ENCODE assay signal across 13 mouse cellular contexts in the genomic region with DNA sequence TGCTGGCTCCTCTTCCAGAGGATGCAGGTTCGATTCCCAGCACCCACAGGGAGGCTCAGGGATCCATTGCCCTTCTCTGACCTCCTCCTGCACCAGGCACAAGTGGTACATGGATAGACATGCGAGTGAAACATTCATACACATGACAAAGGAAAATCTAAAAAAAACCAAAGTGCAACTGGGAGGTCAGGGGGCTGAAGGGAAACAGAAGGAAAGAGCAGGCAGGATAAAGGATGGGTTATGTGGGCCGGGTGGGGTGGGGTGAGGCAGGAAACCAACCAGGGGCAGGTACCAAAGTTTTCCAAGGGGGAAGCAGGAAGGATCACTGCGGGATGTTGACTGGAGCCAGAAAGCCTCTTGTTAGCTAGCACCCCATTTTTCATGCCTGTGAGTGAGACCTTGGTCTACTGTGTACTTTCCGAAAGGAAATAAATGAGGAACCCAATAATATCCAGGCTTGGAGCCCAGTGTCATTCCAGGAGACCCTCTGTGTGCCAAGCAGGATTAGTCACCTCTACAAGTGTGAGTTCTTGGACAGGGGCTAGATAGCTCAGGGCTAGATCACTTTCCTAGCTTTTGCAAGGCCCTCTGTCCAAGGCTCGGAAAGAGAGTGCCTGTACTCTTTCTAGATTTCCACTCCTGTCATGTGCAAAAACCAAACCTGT. TPM values are rescaled to one million over a fixed set of nuclear protein-coding genes. Genes with fewer than 3 reads are reported as not detected.
DNase-seq lines count a peak whose midpoint lies in the region; ATAC-seq lines count a peak whose summit lies in the region.
"Had no signal": no experiment of that assay in that cellular context is flagged by ENCODE, and none has a peak within 500 bp of the region (broad histone marks: within the 10 kb centered on the region; RNA-seq: fewer than 3 reads in every experiment).

No protein-coding gene starts in this region.

- DNase-seq in heart, adult 18-20 months = peak; percentile 74 to 77
- DNase-seq in embryonic facial prominence, embryonic 14.5 days (ENCODE audit: low spot score) = peak; percentile 8
- peak; percentile 53 for DNase-seq in heart, postnatal 4 days
- peak; percentile 23 for DNase-seq in lung, postnatal 36 days
- no peak for DNase-seq in thymus, postnatal 0 days (ENCODE audit: low spot score)
- DNase-seq in left cerebral cortex, postnatal 14 days (ENCODE audit: low spot score in 2 of 2) = no peak
- DNase-seq: thymus, adult 2 months had no signal

- no peak overlapping the region for H3K9ac ChIP-seq in heart, embryonic 11.5 days (ENCODE audit: low read depth, low read length)
- H3K9ac ChIP-seq in embryonic facial prominence, embryonic 14.5 days (ENCODE audit: low read depth, low read length) = no peak overlapping the region
- H3K9ac ChIP-seq: neural tube, embryonic 12.5 days had no signal

- no peaks in the 10 kb centered on the region for H3K27me3 ChIP-seq in heart, embryonic 11.5 days (ENCODE audit: control insufficient read depth, insufficient read depth, low read length)
- no peaks in the 10 kb centered on the region for H3K27me3 ChIP-seq in embryonic facial prominence, embryonic 14.5 days (replicated peaks; ENCODE audit: control insufficient read depth, insufficient read depth, low read length)
- H3K27me3 ChIP-seq: CH12.LX; neural tube, embryonic 12.5 days had no signal

- WGBS in heart, embryonic 11.5 days (ENCODE audit: insufficient replicate concordance) = 50% methylated on average over 6 of the region's 6 CpGs
- 38% methylated on average over 6 of the region's 6 CpGs for WGBS in embryonic facial prominence, embryonic 14.5 days

- no peaks in the 10 kb centered on the region for H3K36me3 ChIP-seq in heart, embryonic 11.5 days (ENCODE audit: control insufficient read depth, insufficient read depth, low read length)
- H3K36me3 ChIP-seq in embryonic facial prominence, embryonic 14.5 days (ENCODE audit: control insufficient read depth, insufficient read depth, low read length) = no peaks in the 10 kb centered on the region
- H3K36me3 ChIP-seq: neural tube, embryonic 12.5 days had no signal

- H3K4me1 ChIP-seq in heart, embryonic 11.5 days (ENCODE audit: control insufficient read depth, insufficient read depth, low read length) = peaks cover 2% of the 10 kb centered on the region; the same call in 1 of the 2 replicates
- peaks cover 12% of the 10 kb centered on the region for H3K4me1 ChIP-seq in embryonic facial prominence, embryonic 14.5 days (ENCODE audit: control insufficient read depth, insufficient read depth, low read length)
- H3K4me1 ChIP-seq: neural tube, embryonic 12.5 days had no signal

- no peaks in the 10 kb centered on the region for H3K9me3 ChIP-seq in heart, embryonic 11.5 days (replicated peaks; ENCODE audit: control insufficient read depth, low read length)
- no peaks in the 10 kb centered on the region for H3K9me3 ChIP-seq in embryonic facial prominence, embryonic 14.5 days (ENCODE audit: control insufficient read depth, low read length)
- H3K9me3 ChIP-seq: neural tube, embryonic 12.5 days had no signal

- intact Hi-C loops in left cerebral cortex, postnatal 14 days (cut with DNase I) = no loop called here

- no peak overlapping the region for H3K27ac ChIP-seq in heart, embryonic 11.5 days (ENCODE audit: low read depth, low read length)
- no peak overlapping the region; the same call in 1 of the 2 replicates for H3K27ac ChIP-seq in embryonic facial prominence, embryonic 14.5 days (replicated peaks; ENCODE audit: low read depth, low read length)
- H3K27ac ChIP-seq: neural tube, embryonic 12.5 days had no signal

- no peak overlapping the region for H3K4me2 ChIP-seq in heart, embryonic 11.5 days
- no peak overlapping the region for H3K4me2 ChIP-seq in embryonic facial prominence, embryonic 14.5 days (ENCODE audit: low read depth, low read length)
- H3K4me2 ChIP-seq: neural tube, embryonic 12.5 days had no signal

- no peak overlapping the region for H3K4me3 ChIP-seq in heart, embryonic 11.5 days (ENCODE audit: low read depth, low read length)
- no peak overlapping the region for H3K4me3 ChIP-seq in embryonic facial prominence, embryonic 14.5 days (ENCODE audit: low read depth, low read length)
- H3K4me3 ChIP-seq: neural tube, embryonic 12.5 days had no signal

- ATAC-seq in heart, embryonic 11.5 days (replicated peaks; ENCODE audit: insufficient number of reproducible peaks, low FRiP score, low TSS enrichment) = no peak
- ATAC-seq in embryonic facial prominence, embryonic 14.5 days (ENCODE audit: low read depth) = no peak
- ATAC-seq in frontal cortex, adult (ENCODE audit: low TSS enrichment) = no peak

RNA-seq across cellular contexts. Expression of a gene that starts 11.0 kb away (rescaled TPM):
- total RNA-seq in heart, adult 18-20 months (2021) = not detected
- not detected in 2 replicates for polyA plus RNA-seq in heart, embryonic 11.5 days (2014; fragmentation: Nextera tagmentation; extraction: Ambion mirVana)
- 0.04 and 0.06 TPM in 2 replicates for polyA plus RNA-seq in embryonic facial prominence, embryonic 14.5 days (2014; fragmentation: Nextera tagmentation; extraction: Ambion mirVana)
- total RNA-seq in heart, postnatal 4 days (2021) = not detected
- 0.08 and 0.10 TPM in 2 replicates for polyA plus RNA-seq in thymus, postnatal 0 days (2015; fragmentation: Nextera tagmentation; extraction: Ambion mirVana)
- not detected for total RNA-seq in left cerebral cortex, postnatal 14 days (2021)
- total RNA-seq: layer of hippocampus, adult 18-20 months had no signal
- polyA plus RNA-seq: cortical plate, adult 2 months; neural tube, embryonic 12.5 days; thymus, adult 2 months had no signal

RNA-seq across cellular contexts. Expression of a gene that starts 36.5 kb away (rescaled TPM):
- 10 to 100 TPM; 50.2 to 56.3 TPM for total RNA-seq in heart, adult 18-20 months (2021)
- 160 and 172 TPM in 2 replicates for polyA plus RNA-seq in heart, embryonic 11.5 days (2014; fragmentation: Nextera tagmentation; extraction: Ambion mirVana)
- 192 TPM in 2 replicates for polyA plus RNA-seq in embryonic facial prominence, embryonic 14.5 days (2014; fragmentation: Nextera tagmentation; extraction: Ambion mirVana)
- total RNA-seq in heart, postnatal 4 days (2021) = 10 to 100 TPM; 88.0 to 93.6 TPM
- 256 and 279 TPM in 2 replicates for polyA plus RNA-seq in thymus, postnatal 0 days (2015; fragmentation: Nextera tagmentation; extraction: Ambion mirVana)
- total RNA-seq in left cerebral cortex, postnatal 14 days (2021) = 10 to 100 TPM; 62.7 to 67.1 TPM

RNA-seq across cellular contexts. Expression of a gene that starts 59.6 kb away (rescaled TPM):
- total RNA-seq in heart, adult 18-20 months (2021) = 100 to 1,000 TPM; 101 to 103 TPM
- polyA plus RNA-seq in heart, embryonic 11.5 days (2014; fragmentation: Nextera tagmentation; extraction: Ambion mirVana) = 124 and 133 TPM in 2 replicates
- polyA plus RNA-seq in embryonic facial prominence, embryonic 14.5 days (2014; fragmentation: Nextera tagmentation; extraction: Ambion mirVana) = 124 and 126 TPM in 2 replicates
- total RNA-seq in heart, postnatal 4 days (2021) = 100 to 1,000 TPM; 105 to 107 TPM
- polyA plus RNA-seq in thymus, postnatal 0 days (2015; fragmentation: Nextera tagmentation; extraction: Ambion mirVana) = 94.6 and 95.3 TPM in 2 replicates
- 10 to 100 TPM; 43.2 to 44.6 TPM for total RNA-seq in left cerebral cortex, postnatal 14 days (2021)

Comparison
In these comparisons a context has a peak if more than half of its experiments do, and no peak if none do; other contexts are left out.
1. DNase-seq: peak in heart, adult 18-20 months (2 of 2), embryonic facial prominence, embryonic 14.5 days (single experiment), heart, postnatal 4 days (single experiment) and lung, postnatal 36 days (single experiment); none in thymus, postnatal 0 days (single experiment) and left cerebral cortex, postnatal 14 days (0 of 2).